Mouse (Mus musculus) MEL-GATA-1-ER (cell line): ENCODE data around the gene Dnali1.

Experiments used
- DNase-seq: peaks from one replicate; pipeline ENCODE4 v3.0.0-alpha.2; 2012; ENCODE audit warnings: low read depth; ENCODE audit errors: extremely low read depth

Dnali1 gene

GRCm38 (mm10) chr4:125065517-125066307 lies at the start of gene Dnali1:
Dnali1 (minus strand) TSS chr4:125065703.
- DNase-seq, result no peak

DNA sequence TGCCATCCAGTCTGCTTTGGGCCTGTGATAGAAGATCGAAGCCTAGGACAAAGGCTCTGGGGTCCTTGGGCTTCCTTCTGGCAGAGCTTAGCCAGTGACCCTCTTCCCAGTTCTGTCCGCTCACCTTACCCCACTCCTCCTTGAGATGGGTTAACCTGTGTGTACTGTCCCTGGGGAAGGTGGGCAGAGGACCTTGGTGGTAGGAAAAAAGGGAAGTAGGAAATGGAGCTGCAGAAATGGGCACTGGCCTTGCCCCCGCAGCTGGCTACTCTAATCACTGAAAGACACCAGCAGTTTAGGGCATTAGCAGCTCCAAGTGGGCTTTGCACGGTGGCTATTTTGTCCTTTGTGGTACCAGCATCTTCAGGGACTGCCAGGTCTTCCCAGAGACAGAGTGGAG lies 49.6 kb upstream of the Dnali1 start:
- DNase-seq, result no peak

GRCm38 (mm10) chr4:125114638-125115037 lies 49.1 kb upstream of the Dnali1 start:
- DNase-seq, result peak; percentile 60

- no peak for DNase-seq
Measured at GRCm38 (mm10) chr4:125105354-125105753, 39.9 kb upstream of the Dnali1 start.

DNA sequence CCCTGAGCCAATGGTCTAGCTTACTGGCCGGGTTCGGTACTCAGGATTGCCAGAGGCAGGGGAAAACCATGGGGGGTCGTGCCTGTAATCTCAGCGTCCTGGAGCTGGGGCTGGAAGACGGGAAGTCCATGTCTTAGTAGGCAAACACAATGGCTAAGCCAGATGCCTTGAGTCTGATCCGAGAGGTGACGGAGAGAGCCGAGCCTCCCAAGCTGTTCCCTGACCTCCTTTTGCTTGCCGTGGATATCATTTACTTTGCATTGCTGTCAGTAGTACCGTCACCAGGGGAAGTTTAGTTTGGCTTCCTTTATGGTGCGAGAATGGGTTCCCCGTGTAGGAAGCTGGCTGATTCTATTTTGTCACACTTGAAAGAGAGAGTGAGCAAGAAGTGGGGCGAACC lies 35.8 kb upstream of the Dnali1 start:
- no peak for DNase-seq

DNA sequence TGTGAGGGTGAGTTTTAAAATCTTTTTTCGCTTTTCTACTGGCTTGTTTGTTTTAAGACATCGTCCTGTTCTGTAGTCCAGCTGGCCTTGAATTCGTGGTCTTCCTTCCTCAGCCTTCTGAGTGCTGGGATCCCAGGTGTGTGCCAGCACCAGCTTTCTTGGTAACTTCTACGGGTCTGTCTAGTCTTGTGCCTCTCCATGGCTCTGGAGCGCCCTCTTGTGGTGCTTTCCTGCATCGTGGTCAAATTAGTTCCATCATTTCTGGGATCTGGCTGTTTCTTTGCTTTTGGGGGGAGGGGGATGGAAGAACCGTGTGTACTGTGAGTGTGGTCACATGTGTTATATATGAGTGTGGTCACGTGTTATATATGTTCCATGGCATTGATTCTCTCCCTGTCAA lies 34.0 kb upstream of the Dnali1 start:
- peak; percentile 40 for DNase-seq

- DNase-seq, result no peak
Measured at GRCm38 (mm10) chr4:125097412-125097811, 31.9 kb upstream of the Dnali1 start.

- no peak for DNase-seq
Measured at GRCm38 (mm10) chr4:125096066-125096465, 30.6 kb upstream of the Dnali1 start.

DNA sequence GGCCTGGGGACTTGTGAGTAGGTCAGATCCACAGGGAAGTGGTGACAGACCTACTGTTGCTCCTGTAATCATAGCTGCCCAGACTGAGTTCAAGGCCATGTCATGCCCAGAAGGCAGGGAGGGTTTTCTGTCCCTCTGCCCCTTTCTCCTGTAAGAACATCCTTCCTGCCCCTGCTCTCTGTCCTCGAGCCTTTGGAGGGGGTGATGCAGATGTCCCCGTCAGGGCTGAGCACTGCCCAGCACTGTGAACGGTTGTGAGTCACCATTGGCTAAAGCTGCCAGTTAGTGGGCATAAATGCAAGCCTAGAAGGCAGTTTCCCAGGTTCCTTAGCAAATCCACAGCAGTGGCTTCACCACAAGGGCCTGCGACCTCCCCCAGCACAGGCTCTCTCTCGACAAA lies 27.5 kb upstream of the Dnali1 start:
- no peak for DNase-seq

GRCm38 (mm10) chr4:125085346-125085841 lies 19.9 kb upstream of the Dnali1 start:
- DNase-seq, result peak; percentile 26

DNA sequence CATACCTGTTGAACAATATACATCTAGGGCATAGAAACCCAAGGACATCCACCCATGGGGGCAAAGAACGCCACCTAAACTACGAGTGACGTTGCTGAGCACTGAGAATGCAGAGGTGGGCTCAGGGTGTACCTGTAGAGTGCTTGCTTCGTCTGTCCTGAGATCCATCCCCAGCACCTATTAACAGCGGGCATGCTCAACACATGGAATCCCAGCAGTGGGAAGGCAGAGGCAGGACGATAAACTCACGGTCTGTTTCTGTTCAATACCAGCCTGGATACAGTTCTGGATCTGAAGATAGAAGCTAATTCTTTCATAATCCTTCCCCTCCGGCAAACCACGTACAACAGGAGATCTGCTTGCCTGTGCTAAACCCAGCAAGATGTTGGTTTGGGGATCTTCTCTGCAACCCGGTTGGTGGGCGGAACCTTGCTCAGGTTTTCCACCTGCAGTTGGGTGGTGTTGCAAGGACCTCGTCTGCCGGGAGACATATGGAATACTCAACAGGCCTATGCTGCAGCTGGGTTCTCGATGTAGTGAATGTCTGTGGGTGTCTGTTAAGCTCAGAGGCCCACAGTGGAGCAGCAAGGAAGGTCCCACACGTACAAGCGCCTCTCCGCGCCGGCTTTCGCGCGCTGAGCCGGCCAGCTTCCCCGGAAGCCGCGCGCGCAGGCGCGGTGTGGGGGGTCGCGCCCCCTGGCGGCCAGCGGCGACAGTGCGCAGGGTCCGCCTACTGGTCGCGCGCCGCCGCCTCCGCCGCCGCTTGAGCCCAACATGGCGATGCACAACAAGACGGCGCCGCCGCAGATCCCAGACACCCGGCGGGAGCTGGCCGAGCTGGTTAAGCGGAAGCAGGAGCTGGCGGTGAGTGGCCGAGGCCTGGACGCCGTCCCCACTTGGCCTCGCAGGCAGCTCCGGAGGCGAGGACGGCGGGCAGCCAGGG lies 19.2 kb upstream of the Dnali1 start, which contains the start of gene Meaf6:
Gene Meaf6, plus strand, starts transcription at position 732 of the 943 bp plus-strand sequence.
- DNase-seq, result peak; percentile 54

- DNase-seq, result no peak
Measured at GRCm38 (mm10) chr4:125078698-125079097, 13.2 kb upstream of the Dnali1 start.

DNA sequence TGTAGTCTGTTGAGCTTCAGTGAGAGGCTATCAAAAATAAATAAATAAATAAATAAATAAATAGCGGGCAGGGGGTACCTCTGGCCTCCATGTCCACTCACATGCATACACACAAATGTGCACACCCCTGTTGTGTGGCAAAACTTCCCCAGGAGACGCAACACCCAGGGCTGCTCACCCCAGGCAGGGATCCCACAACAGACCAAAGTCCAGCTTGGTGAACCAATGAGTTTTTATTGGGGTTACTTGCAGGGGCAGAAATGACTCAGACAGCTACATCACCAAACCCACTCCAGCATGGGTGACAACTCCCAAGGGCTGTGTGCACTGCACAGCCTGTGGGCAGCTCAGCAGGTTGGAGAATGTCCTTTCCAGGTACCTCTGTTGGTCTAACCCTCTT lies 12.2 kb upstream of the Dnali1 start:
- DNase-seq, result no peak

DNA sequence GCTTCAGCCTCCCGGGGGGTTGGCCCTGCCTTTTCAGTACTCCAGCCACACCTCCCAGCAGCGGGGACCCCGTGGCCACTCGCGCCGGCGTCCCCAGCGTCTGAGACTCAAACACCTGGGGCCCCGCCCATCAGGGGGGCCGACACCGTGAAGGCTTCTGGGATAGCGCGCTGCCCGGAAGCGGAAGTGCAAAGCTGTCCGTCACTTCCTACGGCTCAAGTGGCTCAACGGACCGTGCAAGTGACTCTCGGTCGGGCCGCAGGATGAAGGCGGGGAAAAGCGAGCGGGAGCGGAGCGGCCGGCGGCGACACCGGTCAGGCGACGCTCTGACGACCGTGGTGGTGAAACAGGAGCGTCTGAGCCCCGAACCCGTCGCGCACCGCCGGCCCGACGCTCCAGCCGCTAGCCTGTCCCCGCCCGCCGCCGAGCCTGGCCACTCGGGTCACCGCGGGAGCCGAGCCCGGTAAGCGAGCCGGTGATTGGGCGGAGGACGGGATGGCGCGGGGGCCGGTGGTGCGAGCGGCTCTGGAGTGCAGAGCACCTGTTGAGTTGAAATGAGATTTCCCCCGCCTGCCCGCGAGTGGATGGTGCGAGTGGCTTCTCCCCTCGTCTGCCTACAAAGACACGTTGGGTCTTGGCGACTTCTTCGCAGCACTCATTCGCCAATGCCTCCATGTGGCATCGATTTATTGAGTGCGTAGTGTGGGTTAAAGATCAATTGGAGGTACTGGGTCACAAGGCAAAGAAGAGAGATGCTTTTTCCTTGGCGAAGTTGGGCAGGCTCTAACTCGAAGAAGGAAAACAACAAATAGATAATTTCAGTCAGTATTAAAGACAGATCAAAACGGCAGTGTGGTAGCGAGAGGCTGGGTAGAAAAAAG lies 1.2 kb upstream of the Dnali1 start, which contains the start of gene Snip1:
Gene Snip1, plus strand, starts transcription at position 183 of the 881 bp plus-strand sequence.
- DNase-seq, result peak; percentile 79

GRCm38 (mm10) chr4:125063829-125064228 lies 1.7 kb downstream of the Dnali1 start:
- DNase-seq, result no peak

DNA sequence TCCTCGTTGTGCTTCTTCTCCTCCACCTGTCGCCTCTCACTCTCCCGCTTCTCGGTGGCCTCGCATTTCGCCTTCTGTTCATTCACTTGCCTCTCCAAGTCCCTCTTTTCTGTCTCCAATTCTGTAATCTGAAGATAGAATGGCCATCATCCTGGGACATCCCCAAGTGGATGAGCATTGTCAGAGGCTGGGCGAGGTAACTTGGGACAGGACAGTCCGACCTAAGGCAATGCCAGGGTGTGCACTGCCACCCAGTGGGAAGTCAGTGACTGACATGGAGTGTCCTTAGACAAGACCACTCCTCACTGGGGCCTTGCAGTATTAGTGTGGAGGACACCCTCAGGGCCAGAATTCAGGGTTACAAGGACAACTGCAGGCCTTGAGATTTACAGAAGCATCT lies 6.5 kb downstream of the Dnali1 start:
- no peak for DNase-seq

- no peak for DNase-seq
Measured at GRCm38 (mm10) chr4:125058033-125058432, 7.5 kb downstream of the Dnali1 start.

- peak; percentile 43 for DNase-seq
Measured at GRCm38 (mm10) chr4:125057273-125057672, 8.2 kb downstream of the Dnali1 start.

- no peak for DNase-seq
Measured at GRCm38 (mm10) chr4:125056476-125056875, 9.0 kb downstream of the Dnali1 start.

DNA sequence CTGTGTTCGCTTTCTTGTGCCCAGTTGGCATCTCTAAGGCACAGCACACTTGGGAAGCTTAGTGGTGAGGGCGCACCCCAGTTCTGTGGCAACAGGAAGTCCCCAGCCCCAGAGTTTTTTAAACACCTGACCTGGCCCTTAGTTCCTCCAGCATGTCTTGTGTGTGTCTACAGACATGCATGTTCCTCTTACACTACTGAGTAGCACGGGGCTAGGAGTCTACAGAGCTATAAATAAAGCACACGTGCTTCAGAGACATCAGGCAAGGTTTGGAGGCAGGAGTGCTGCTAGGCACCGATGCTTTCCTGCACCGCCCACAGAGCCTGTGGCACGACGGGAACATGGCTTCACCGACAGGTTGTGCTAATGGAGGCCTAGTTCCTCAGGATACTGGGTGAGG lies 10.1 kb downstream of the Dnali1 start:
- DNase-seq, result no peak

GRCm38 (mm10) chr4:125044454-125044853 lies 21.0 kb downstream of the Dnali1 start:
- DNase-seq, result no peak
